Mouse (Mus musculus) heart, embryonic 12.5 days (tissue): ENCODE measurements at regions not wholly inside any gene's neighbourhood (a gene's known extent, or its start where the extent isn't known, plus 50 kb on each side); places are given as distances from the start of the nearest gene placed in this dataset.
A peak's percentile ranks its signal among the peaks of the same experiment; 100 is the strongest.

ENCODE experiments used
- ATAC-seq: fragments of 200-750 bp; cut with Nextera tagmentation; 2 replicates; pipeline ENCODE4 v1.8.0; 2017; ENCODE audit warnings: moderate TSS enrichment, moderate library complexity; ENCODE audit not compliant: insufficient number of reproducible peaks, low FRiP score
- H3K27ac ChIP-seq: fragments of 300-500 bp; sonication (generic); 2 replicates; pipeline ENCODE4 v1.5.1; 2016; ENCODE audit warnings: mild to moderate bottlenecking, moderate library complexity; ENCODE audit not compliant: poor library complexity, severe bottlenecking
- H3K27me3 ChIP-seq: fragments of 300-500 bp; sonication (generic); replicated peaks from 2 replicates; pipeline ENCODE4 v1.6.1; 2016; ENCODE audit warnings: mild to moderate bottlenecking, moderate library complexity
- H3K36me3 ChIP-seq: fragments of 300-500 bp; sonication (generic); 2 replicates; pipeline ENCODE4 v1.6.1; 2016; ENCODE audit warnings: mild to moderate bottlenecking, moderate library complexity
- H3K4me1 ChIP-seq: fragments of 300-500 bp; sonication (generic); replicated peaks from 2 replicates; pipeline ENCODE4 v1.6.1; 2016; ENCODE audit warnings: mild to moderate bottlenecking
- H3K4me2 ChIP-seq: fragments of 300-500 bp; sonication (generic); 2 replicates; pipeline ENCODE4 v1.6.1; 2016; ENCODE audit warnings: mild to moderate bottlenecking, moderate library complexity
- H3K4me3 ChIP-seq: fragments of 300-500 bp; sonication (generic); 2 replicates; pipeline ENCODE4 v1.5.1; 2016; ENCODE audit warnings: mild to moderate bottlenecking
- H3K9ac ChIP-seq: fragments of 300-500 bp; sonication (generic); 2 replicates; pipeline ENCODE4 v1.6.1; 2016; ENCODE audit warnings: mild to moderate bottlenecking, moderate library complexity
- H3K9me3 ChIP-seq: fragments of 300-500 bp; sonication (generic); replicated peaks from 2 replicates; pipeline ENCODE4 v1.6.1; 2016; ENCODE audit warnings: mild to moderate bottlenecking, moderate library complexity
- WGBS: fragments of 180-500 bp; shearing (Covaris S2); methylation state at CpG from one replicate; pipeline ENCODE4 v1.1.7; 2016; 5-methylcytosine and 5-hydroxymethylcytosine counted together

DNA sequence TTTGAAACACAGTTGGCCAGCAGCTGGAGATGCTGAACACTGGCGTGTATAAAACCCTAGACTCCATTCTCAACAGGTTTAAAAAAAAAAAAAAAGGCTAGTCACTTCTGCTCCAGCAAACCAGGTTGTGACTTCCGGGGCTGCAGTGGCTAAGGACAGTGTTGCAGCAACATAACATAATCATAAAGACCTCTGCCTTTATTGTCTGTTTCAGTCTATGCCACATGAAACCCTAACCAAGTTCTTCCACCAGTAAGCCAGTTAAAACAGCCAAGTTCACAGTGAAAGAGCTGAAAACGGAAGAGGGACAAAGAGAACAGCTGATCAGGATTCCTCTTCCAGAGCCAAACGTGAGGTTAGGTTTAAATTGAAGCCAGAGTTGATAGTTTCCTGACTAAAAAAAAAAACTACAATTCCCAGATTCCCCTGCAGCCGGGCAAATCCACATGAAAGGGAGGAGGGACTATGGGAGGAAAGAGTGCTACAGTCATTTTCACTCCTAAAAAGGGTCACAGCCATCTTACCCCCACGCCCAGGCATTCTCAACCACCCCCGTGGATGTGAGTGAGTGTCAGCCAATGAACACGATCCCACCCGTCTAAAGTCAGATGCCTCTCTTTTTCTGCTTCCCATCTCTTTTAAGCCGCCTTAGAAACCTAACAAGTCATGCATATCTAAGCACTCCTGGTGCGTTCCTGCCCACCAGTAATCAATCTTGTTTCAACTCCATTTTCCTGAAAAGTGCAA lies 69.8 kb upstream of the Serbp1 start:
- Histone ChIP-seq H3K9me3 (no peaks in the 10 kb centered on the region), H3K4me1 (peaks cover 4% of the 10 kb centered on the region; the same call in 1 of the 2 replicates), H3K27me3 (no peaks in the 10 kb centered on the region), H3K4me2 (peak overlapping the region; percentile 74), H3K4me3 (peak overlapping the region; percentile 48), H3K36me3 (no peaks in the 10 kb centered on the region), H3K9ac (peak overlapping the region; percentile 47; the same call in 1 of the 2 replicates), H3K27ac (no peak overlapping the region)
- WGBS: 15% methylated on average over 11 of the region's 11 CpGs
- peak; percentile 59; the same call in 1 of the 2 replicates for ATAC-seq

DNA sequence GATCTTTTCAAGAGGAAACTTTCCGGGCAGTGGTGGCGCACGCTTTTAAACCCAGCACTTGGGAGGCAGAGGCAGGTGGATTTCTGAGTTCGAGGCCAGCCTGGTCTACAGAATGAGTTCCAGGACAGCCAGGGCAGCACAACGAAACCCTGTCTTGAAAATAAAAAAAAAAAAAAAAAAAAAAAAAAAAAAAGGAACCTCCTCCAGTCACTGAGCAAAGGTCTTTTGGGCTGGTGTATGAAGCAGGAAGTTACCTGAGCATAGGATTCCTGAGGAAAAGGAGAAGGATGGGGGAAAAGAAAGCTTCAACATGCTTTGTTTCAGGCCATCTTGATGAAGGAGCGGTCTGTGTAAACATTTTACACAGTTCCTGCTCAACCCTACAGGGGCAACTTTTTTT lies 72.9 kb upstream of the Serbp1 start:
- H3K4me3 ChIP-seq: no peak overlapping the region
- no peak for ATAC-seq
- no peak overlapping the region for H3K4me2 ChIP-seq
- H3K27me3 ChIP-seq: no peaks in the 10 kb centered on the region
- H3K4me1 ChIP-seq: no peaks in the 10 kb centered on the region; the same call in 1 of the 2 replicates
- H3K27ac ChIP-seq: no peak overlapping the region
- H3K36me3 ChIP-seq: no peaks in the 10 kb centered on the region
- no peak overlapping the region for H3K9ac ChIP-seq
- 89% methylated on average over 6 of the region's 6 CpGs for WGBS
- no peaks in the 10 kb centered on the region for H3K9me3 ChIP-seq

DNA sequence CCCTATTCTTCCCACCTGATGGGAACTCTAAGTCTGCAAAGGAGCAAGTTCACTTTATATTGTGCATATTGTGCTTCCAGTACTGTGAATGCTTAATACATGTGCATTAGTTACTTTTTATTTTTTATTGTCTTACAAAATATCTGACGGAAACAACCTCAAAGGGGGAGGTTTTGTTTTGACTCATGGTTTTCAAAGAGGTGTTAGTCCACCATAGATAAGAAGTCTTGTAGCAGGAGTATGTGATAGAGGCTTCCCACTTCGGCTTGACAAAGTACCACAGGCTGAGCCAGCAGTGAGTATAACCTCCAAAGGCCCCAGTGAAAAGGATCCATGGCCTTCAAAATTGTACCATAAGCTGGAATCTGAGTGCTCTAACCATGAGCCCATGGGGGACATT lies 74.0 kb upstream of the Serbp1 start:
- no peaks in the 10 kb centered on the region for H3K9me3 ChIP-seq

DNA sequence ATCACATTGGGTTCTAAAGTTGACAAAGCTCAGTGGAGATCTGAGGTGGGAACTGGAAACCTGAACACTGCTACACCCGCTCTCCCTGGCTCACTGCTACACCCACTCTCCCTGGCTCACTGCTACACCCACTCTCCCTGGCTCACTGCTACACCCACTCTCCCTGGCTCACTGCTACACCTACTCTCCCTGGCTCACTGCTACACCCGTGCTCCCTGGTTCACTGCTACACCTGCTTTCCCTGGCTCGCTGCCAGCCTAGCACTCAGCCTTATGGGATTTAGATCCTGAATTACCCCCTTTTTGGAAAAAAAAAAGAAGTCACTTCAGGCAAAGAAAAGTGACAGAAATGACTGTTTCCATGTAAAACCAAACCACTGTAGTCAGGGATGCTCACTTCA lies 75.2 kb upstream of the Serbp1 start:
- Histone ChIP-seq H3K27ac (0 out of 2 replicates have a peak overlapping the region, but pooled peaks have one; percentile 26), H3K4me2 (no peak overlapping the region), H3K27me3 (no peaks in the 10 kb centered on the region), H3K9ac (no peak overlapping the region), H3K4me3 (no peak overlapping the region), H3K4me1 (0 out of 2 replicates have a peak, but pooled peaks cover 3% of the 10 kb centered on the region), H3K36me3 (no peaks in the 10 kb centered on the region), H3K9me3 (no peaks in the 10 kb centered on the region)
- 68% methylated on average over 3 of the region's 3 CpGs for WGBS
- no peak for ATAC-seq

More for the DNA sequence above, 74.0 kb upstream of the Serbp1 start:
- H3K4me1 ChIP-seq: peaks cover 3% of the 10 kb centered on the region; the same call in 1 of the 2 replicates
- no peak overlapping the region for H3K4me3 ChIP-seq
- no peak overlapping the region for H3K9ac ChIP-seq
- WGBS: 57% methylated on average over 2 of the region's 2 CpGs
- no peak overlapping the region for H3K27ac ChIP-seq
- no peak for ATAC-seq
- no peak overlapping the region for H3K4me2 ChIP-seq
- H3K27me3 ChIP-seq: no peaks in the 10 kb centered on the region
- H3K36me3 ChIP-seq: no peaks in the 10 kb centered on the region

DNA sequence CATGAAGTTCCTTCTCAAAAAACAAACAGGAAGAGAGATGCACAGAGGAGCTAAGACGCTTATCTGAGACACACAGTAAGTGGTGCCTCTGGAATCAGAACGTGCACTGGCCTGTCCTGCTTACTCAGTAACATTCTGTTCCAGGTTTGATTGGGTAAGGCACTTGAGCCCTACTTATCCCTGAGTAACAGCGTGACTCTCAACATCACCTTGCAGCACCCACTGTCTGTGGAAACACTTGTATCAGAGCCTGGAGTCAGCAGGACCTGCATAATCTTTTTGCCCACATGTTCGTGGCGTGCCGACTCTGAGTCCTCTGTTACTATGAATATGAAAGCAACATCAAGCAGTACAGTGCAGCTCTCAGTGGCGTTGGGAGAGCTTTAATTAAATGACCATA lies 76.4 kb upstream of the Serbp1 start:
- Histone ChIP-seq H3K36me3 (no peaks in the 10 kb centered on the region), H3K4me1 (0 out of 2 replicates have a peak, but pooled peaks cover 3% of the 10 kb centered on the region), H3K4me3 (no peak overlapping the region), H3K4me2 (no peak overlapping the region), H3K9me3 (no peaks in the 10 kb centered on the region), H3K27ac (no peak overlapping the region; the same call in 1 of the 2 replicates), H3K9ac (no peak overlapping the region), H3K27me3 (no peaks in the 10 kb centered on the region)
- peak; percentile 91 for ATAC-seq
- 56% methylated on average over 7 of the region's 7 CpGs for WGBS

DNA sequence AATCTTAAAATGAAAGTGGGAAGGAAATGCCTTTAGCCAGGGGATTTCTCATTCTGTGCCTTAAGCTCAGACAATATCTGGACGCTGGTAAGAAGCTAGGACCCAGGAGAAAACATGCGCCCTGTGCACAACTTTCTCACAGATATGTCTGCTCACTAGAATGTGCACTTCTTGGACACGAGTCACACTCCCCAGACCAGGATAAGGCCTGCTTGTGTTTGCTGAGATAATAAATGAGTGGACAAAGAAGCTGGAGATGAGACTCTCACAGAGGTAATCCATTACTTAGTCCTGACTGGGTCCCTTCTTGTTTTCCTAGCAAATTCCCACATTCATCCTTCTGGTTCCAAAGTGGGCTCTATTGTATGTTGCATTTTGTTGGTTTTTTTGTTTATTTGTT lies 77.4 kb upstream of the Serbp1 start:
- ATAC-seq: no peak
- Histone ChIP-seq H3K4me1 (0 out of 2 replicates have a peak, but pooled peaks cover 3% of the 10 kb centered on the region), H3K4me2 (no peak overlapping the region), H3K9ac (no peak overlapping the region), H3K9me3 (no peaks in the 10 kb centered on the region), H3K27me3 (no peaks in the 10 kb centered on the region), H3K4me3 (no peak overlapping the region), H3K27ac (no peak overlapping the region), H3K36me3 (no peaks in the 10 kb centered on the region)
- 51% methylated on average over 3 of the region's 3 CpGs for WGBS

DNA sequence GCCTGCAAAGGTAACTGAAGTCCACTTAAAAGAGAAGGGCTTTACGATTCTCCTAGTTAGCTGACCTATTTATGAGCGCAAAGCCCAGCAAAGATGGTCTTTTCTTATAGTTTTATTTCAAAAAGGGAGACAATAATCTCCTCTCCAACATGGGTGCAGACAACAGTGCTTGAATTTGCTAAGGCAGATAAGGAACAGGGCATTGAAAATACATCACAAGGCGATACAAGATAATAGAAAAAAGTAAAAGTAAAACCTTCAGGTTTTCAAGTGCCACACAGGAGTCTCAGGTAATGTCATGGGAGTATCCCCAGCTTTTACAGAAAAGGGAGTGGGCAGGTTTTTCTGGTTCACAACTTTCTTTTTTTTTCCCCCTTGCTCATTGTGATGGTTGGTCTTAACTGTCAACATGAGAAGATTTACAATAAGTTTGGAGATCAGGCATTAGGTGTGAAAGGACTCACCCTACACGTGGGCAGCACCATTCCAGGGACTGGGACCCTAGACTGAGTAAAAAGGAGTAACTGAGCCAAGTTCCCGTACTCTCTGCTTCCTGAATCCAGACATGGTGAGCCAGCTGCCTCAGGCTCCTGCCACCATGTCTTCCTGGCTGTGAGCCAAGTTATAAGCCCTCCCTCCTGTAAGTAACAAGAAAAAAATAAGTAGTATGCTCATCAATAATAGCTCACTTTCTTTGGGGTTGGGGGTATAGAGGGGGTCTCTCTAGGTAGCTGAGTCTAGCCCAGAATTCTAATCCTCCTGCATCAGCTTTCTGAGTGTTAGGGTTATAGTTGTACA lies 78.1 kb upstream of the Serbp1 start:
- H3K4me3 ChIP-seq: no peak overlapping the region

DNA sequence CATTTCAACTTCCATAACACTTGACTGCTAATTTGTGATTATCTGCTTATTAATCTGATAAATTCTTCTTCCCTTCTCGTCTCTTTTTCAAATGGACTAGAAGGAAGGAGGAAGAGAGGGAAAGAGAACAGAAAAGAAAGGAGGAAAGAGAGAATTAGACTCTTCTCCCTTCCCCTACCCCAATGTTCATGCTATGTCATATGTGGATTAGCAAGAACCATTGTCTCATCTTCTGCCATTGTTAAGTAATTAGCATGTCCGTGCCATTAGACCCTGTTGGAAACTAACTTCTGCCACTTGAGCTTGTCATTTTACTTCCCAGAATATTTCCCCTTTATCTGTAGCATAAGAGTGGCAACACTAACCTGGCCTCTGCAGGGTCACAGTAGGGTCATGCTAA lies 78.8 kb upstream of the Serbp1 start:
- Histone ChIP-seq H3K4me1 (0 out of 2 replicates have a peak, but pooled peaks cover 3% of the 10 kb centered on the region), H3K27me3 (no peaks in the 10 kb centered on the region), H3K9ac (no peak overlapping the region), H3K4me3 (no peak overlapping the region), H3K36me3 (no peaks in the 10 kb centered on the region), H3K4me2 (no peak overlapping the region), H3K27ac (no peak overlapping the region), H3K9me3 (no peaks in the 10 kb centered on the region)
- ATAC-seq: no peak
- WGBS: 18% methylated on average over 2 of the region's 2 CpGs

More for the DNA sequence above, 78.1 kb upstream of the Serbp1 start:
- Histone ChIP-seq H3K27me3 (no peaks in the 10 kb centered on the region), H3K4me2 (no peak overlapping the region), H3K36me3 (no peaks in the 10 kb centered on the region), H3K9me3 (no peaks in the 10 kb centered on the region), H3K27ac (no peak overlapping the region), H3K9ac (no peak overlapping the region), H3K4me1 (0 out of 2 replicates have a peak, but pooled peaks cover 3% of the 10 kb centered on the region)
- WGBS: 67% methylated on average over 5 of the region's 5 CpGs
- no peak for ATAC-seq

DNA sequence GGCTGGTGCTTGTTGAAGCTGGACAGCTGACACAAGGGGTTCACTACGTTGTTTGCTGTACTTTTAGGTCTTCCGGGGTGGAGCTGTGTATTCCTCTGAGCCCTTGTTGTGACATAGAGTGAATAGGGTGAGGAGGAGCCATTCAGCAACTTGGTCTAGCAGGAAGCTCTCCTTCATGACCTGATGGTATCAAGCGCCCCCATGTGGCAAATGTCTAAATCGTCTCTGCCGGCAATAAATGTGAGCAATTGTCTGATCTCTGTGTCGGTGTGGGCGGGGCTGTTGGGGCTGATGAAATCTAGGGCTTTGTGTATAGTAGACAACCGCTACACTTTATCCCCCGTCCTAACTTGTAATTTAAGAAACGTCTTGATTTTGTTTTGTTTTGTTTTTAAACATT lies 79.2 kb upstream of the Serbp1 start:
- no peak overlapping the region for H3K9ac ChIP-seq
- 0 out of 2 replicates have a peak overlapping the region, but pooled peaks have one; percentile 4 for H3K4me2 ChIP-seq
- 0 out of 2 replicates have a peak, but pooled peaks cover 3% of the 10 kb centered on the region for H3K4me1 ChIP-seq
- ATAC-seq: peak; percentile 54; the same call in 1 of the 2 replicates
- no peak overlapping the region for H3K4me3 ChIP-seq
- H3K9me3 ChIP-seq: no peaks in the 10 kb centered on the region
- no peak overlapping the region for H3K27ac ChIP-seq
- WGBS: 5% methylated on average over 10 of the region's 10 CpGs
- no peaks in the 10 kb centered on the region for H3K36me3 ChIP-seq
- H3K27me3 ChIP-seq: no peaks in the 10 kb centered on the region

DNA sequence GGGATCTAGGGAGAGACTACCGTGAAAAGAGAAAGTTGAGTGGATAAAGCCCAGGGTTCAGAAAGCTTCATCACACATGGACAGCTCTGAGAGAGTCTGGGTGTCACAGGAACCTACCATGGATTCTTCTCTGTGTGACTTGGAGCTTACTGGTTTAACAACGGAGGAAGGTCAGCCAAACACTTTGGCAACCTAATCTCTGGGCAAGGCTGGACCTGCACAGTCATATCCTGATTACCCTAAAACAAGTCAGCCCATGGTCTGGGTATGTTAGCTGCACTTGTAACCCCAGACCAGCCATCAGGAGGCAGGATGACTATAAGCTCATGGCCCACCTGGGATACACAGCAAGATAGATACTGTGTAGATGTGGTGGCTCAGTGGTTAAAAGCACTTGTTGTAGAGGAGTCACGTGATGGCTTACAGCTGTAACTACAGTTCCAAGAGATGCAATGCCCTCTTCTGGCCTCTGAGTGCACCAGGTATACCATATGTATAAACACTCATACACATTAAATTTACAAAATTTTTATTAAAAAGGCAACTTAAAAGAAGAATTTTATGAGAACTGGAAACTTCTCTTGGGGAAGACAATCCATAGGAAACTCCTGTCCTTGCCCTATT lies 85.0 kb upstream of the Serbp1 start:
- Histone ChIP-seq H3K36me3 (no peaks in the 10 kb centered on the region), H3K4me3 (no peak overlapping the region), H3K27ac (no peak overlapping the region), H3K9me3 (no peaks in the 10 kb centered on the region), H3K27me3 (no peaks in the 10 kb centered on the region; the same call in 1 of the 2 replicates), H3K9ac (no peak overlapping the region), H3K4me2 (no peak overlapping the region), H3K4me1 (peaks cover 4% of the 10 kb centered on the region; the same call in 1 of the 2 replicates)
- WGBS: 74% methylated on average over 3 of the region's 3 CpGs
- no peak for ATAC-seq

DNA sequence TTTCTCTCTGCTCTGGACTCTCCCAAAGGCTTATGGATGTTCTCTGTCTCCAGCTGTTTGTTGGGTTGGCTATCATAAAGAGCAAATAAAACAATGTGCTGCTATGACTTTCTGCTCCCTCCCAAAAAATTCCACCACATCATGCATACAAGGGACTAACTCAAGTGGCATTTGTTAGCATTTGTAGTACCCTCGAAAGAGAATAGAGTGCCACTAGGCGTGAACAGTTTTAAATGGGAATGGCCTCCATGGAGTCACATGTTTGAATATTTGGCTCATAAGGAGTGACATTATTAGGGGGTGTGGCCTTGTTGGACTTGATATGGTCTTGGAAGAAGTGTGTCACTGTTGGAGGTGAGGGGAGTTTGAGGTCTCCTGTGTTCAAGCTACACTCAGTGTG lies 86.5 kb upstream of the Serbp1 start:
- no peak for ATAC-seq
- H3K4me3 ChIP-seq: no peak overlapping the region
- no peaks in the 10 kb centered on the region; the same call in 1 of the 2 replicates for H3K27me3 ChIP-seq
- H3K36me3 ChIP-seq: no peaks in the 10 kb centered on the region
- no peak overlapping the region for H3K4me2 ChIP-seq
- no peaks in the 10 kb centered on the region for H3K9me3 ChIP-seq
- 88% methylated on average over 2 of the region's 2 CpGs for WGBS
- no peak overlapping the region for H3K9ac ChIP-seq
- H3K4me1 ChIP-seq: peaks cover 4% of the 10 kb centered on the region; the same call in 1 of the 2 replicates
- H3K27ac ChIP-seq: no peak overlapping the region
